Mouse (Mus musculus) liver, embryonic 18 days (tissue): ENCODE results near the gene Tesc. TPM values are rescaled to one million over a fixed set of nuclear protein-coding genes. Genes with fewer than 3 reads are reported as not detected.

ENCODE experiments used
- polyA plus RNA-seq: library from polyadenylated mRNA; depleted of rRNA; stranded (reverse); fragments of >200 nt; gene quantifications from 2 replicates; pipeline ENCODE4 v1.2.3, GENCODE M21; 2012; rRNA removed

Tesc gene
- polyA plus RNA-seq: 1.2 and 1.4 TPM in 2 replicates

GRCm38 (mm10) chr5:118027698-118028190, at the start of gene Tesc:
Tesc (plus strand) TSS chr5:118027743.

Other genes with a start within 250 kb of the Tesc start
- gene Nos1, start 246.7 kb upstream of the Tesc start, polyA plus RNA-seq: under 0.01 TPM in 2 replicates
- gene Fbxo21, start 51.0 kb upstream of the Tesc start, polyA plus RNA-seq: 20.4 and 22.2 TPM in 2 replicates
- gene Fbxw8, start 127.7 kb downstream of the Tesc start, polyA plus RNA-seq: 11.2 and 12.3 TPM in 2 replicates
- gene Hrk, start 136.9 kb downstream of the Tesc start, polyA plus RNA-seq: under 0.01 and 0.01 TPM in 2 replicates
- gene Rnft2, start 217.4 kb downstream of the Tesc start, polyA plus RNA-seq: 0.59 and 0.77 TPM in 2 replicates
- 1.7 and 2.3 TPM in 2 replicates for gene 2410131K14Rik, start 217.5 kb downstream of the Tesc start, polyA plus RNA-seq